Mouse (Mus musculus): ENCODE measurements around the gene Cep135. TPM values are rescaled to one million over a fixed set of nuclear protein-coding genes. Genes with fewer than 3 reads are reported as not detected.

Gene Cep135
- polyA plus RNA-seq, 1 experiment from 2014 or later, result 2.7 TPM

DNA sequence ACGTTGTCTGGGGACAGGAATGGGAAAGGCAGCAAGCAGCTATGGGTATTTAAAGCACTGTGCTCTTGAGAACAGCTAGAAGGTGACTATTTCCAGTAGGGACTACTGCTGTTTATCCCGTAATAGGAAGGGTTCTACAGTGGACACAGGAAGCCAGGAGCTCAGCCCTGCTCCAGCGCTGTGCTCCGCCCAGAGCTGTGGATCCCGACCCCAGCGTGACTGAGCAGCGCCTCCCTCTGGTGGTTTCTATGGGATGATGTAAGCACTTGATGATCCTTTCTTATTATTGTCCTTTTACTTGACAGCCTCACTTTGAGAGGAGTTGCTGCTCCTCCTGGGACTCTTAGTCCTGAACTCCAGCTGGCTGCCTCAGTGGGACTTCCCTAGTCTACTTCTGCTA is 14.2 kb upstream of the Cep135 start:
- no peak overlapping the region for H3K4me3 ChIP-seq (ENCODE audit: low read depth, low read length)
- H3K9me3 ChIP-seq (ENCODE audit: low read length), result 0 out of 2 replicates have a peak, but pooled peaks cover 2% of the 10 kb centered on the region
- H3K36me3 ChIP-seq (replicated peaks; ENCODE audit: insufficient read depth, low read length), result peaks cover 12% of the 10 kb centered on the region
- no peak for ATAC-seq
- TF ChIP-seq CTCF (IDR thresholded peaks at IDR 0.05; ENCODE audit: low read depth) (no peak), EP300 (IDR thresholded peaks at IDR 0.05; ENCODE audit: low read depth) (no peak)
- 70% methylated on average over 7 of the region's 7 CpGs for WGBS (ENCODE audit: insufficient replicate concordance)
- no peaks in the 10 kb centered on the region for H3K27me3 ChIP-seq (ENCODE audit: insufficient read depth, low read length)
- H3K4me1 ChIP-seq (ENCODE audit: insufficient read depth), result no peaks in the 10 kb centered on the region
- no peak overlapping the region for H3K9ac ChIP-seq (replicated peaks)
- no peak for DNase-seq
- H3K4me2 ChIP-seq (ENCODE audit: low read depth, low read length), result no peak overlapping the region
- H3K27ac ChIP-seq (ENCODE audit: low read depth), result no peak overlapping the region

DNA sequence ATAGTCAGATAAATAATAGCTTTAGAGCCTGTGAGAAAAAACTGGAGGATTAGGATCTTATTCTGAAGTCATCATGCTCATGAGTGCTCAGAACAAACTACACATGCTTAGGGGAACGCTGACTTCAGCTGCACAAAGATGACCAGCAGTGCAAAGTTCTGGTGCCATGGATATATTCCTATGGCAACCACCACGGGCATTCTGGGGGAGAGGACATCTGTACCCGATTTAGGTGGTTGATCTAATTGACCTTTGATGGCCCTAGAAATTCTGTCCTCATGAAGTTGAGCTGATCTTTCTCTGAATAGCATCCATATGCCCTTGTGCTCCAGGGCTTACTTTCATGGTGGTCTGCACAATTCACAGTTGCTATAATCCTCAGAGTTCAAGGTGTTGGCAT is 11.5 kb upstream of the Cep135 start:
- Histone ChIP-seq H3K4me2 (ENCODE audit: low read depth, low read length) (no peak overlapping the region), H3K36me3 (replicated peaks; ENCODE audit: insufficient read depth, low read length) (no peaks in the 10 kb centered on the region), H3K27me3 (ENCODE audit: insufficient read depth, low read length) (no peaks in the 10 kb centered on the region), H3K27ac (ENCODE audit: low read depth) (no peak overlapping the region), H3K9ac (replicated peaks) (no peak overlapping the region), H3K4me3 (ENCODE audit: low read depth, low read length) (no peak overlapping the region), H3K9me3 (ENCODE audit: low read length) (0 out of 2 replicates have a peak, but pooled peaks cover 2% of the 10 kb centered on the region), H3K4me1 (ENCODE audit: insufficient read depth) (no peaks in the 10 kb centered on the region)
- WGBS (ENCODE audit: insufficient replicate concordance), result 71% methylated on average over 3 of the region's 3 CpGs
- ATAC-seq, result no peak
- no peak for TF ChIP-seq EP300 (IDR thresholded peaks at IDR 0.05; ENCODE audit: low read depth)
- no peak for TF ChIP-seq CTCF (IDR thresholded peaks at IDR 0.05; ENCODE audit: low read depth)
- DNase-seq, result no peak

DNA sequence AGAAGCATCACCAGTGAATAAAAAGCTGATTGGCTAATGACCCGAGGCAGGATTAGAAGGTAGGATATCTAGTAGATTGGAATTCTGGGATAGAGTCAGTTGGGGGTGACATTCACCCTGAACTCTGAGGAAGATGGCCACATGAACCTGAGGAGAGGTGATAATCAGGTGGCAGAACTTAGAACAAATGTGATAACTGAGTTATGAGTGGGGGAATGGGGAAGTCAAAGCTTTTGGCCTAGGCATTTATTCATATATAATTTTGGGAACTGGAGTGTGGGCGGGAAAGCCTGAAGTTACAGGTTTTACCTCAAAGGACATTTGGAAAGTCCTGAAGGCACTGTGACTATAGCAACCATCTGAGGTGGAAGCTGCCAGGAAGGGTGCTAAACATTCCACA is 3.1 kb upstream of the Cep135 start:
- TF ChIP-seq EP300 (IDR thresholded peaks at IDR 0.05; ENCODE audit: low read depth) (no peak), CTCF (IDR thresholded peaks at IDR 0.05; ENCODE audit: low read depth) (no peak)
- Histone ChIP-seq H3K27me3 (ENCODE audit: insufficient read depth, low read length) (no peaks in the 10 kb centered on the region), H3K9ac (replicated peaks) (no peak overlapping the region), H3K27ac (ENCODE audit: low read depth) (no peak overlapping the region), H3K4me1 (ENCODE audit: insufficient read depth) (peaks cover 4% of the 10 kb centered on the region), H3K9me3 (ENCODE audit: low read length) (no peaks in the 10 kb centered on the region), H3K4me2 (ENCODE audit: low read depth, low read length) (no peak overlapping the region), H3K36me3 (replicated peaks; ENCODE audit: insufficient read depth, low read length) (no peaks in the 10 kb centered on the region), H3K4me3 (ENCODE audit: low read depth, low read length) (no peak overlapping the region)
- no peak for DNase-seq
- 66% methylated on average over 2 of the region's 2 CpGs for WGBS (ENCODE audit: insufficient replicate concordance)
- ATAC-seq, result no peak

DNA sequence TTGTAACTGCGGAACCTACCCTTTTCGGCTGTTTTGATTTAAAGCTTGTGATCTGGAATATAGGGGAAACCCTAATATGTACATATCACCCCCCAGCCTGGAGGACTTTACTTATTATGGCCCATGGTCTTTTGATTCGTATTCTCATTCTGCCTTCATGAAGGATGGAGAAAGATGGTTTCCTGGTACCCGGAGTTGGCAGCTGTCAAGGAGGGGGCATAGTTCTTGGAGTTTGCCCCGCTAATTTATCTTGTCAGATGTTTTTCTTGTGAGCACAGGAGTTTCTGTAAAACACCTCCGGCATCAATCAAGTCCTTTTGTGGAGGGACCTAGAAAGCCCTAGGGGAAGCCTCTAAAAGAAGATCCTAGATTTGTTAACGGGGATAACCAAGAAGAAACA is 813 bp downstream of the Cep135 start:
- peak overlapping the region; percentile 93 for H3K27ac ChIP-seq (ENCODE audit: low read depth)
- peaks cover 23% of the 10 kb centered on the region for H3K36me3 ChIP-seq (replicated peaks; ENCODE audit: insufficient read depth, low read length)
- H3K4me2 ChIP-seq (ENCODE audit: low read depth, low read length), result peak overlapping the region; percentile 71
- H3K4me1 ChIP-seq (ENCODE audit: insufficient read depth), result peaks cover 4% of the 10 kb centered on the region
- no peak for DNase-seq
- H3K9me3 ChIP-seq (ENCODE audit: low read length), result no peaks in the 10 kb centered on the region
- no peak for TF ChIP-seq CTCF (IDR thresholded peaks at IDR 0.05; ENCODE audit: low read depth)
- TF ChIP-seq EP300 (IDR thresholded peaks at IDR 0.05; ENCODE audit: low read depth), result no peak
- no peak for ATAC-seq
- peak overlapping the region; percentile 91 for H3K4me3 ChIP-seq (ENCODE audit: low read depth, low read length)
- 12% methylated on average over 7 of the region's 7 CpGs for WGBS (ENCODE audit: insufficient replicate concordance)
- peak overlapping the region; percentile 89 for H3K9ac ChIP-seq (replicated peaks)
- no peaks in the 10 kb centered on the region for H3K27me3 ChIP-seq (ENCODE audit: insufficient read depth, low read length)

DNA sequence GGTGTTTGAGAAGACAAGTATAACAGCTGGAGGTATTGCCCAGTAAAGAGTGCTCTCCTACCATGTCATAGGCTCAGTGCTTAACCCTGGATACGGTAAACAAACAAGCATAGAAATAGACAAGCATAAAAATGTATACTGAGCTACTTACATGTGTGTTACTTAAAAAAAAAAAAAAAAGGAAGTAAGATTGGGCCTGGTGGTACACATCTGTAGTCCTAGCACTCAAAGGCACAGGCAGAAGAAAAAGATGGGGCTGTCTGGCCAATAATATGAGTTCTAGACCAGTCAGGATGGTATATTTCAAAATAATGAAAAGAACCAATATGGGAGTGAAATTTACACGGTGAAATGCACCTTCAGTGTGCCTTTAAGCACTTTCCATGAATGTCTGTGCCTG is 1.5 kb downstream of the Cep135 start:
- TF ChIP-seq EP300 (IDR thresholded peaks at IDR 0.05; ENCODE audit: low read depth) (no peak), CTCF (IDR thresholded peaks at IDR 0.05; ENCODE audit: low read depth) (no peak)
- H3K4me3 ChIP-seq (ENCODE audit: low read depth, low read length), result peak overlapping the region; percentile 91; the same call in 1 of the 2 replicates
- peak overlapping the region; percentile 71 for H3K4me2 ChIP-seq (ENCODE audit: low read depth, low read length)
- 85% methylated on average over 2 of the region's 2 CpGs for WGBS (ENCODE audit: insufficient replicate concordance)
- H3K9ac ChIP-seq (replicated peaks), result no peak overlapping the region
- ATAC-seq (no peak), DNase-seq (no peak)
- no peaks in the 10 kb centered on the region for H3K9me3 ChIP-seq (ENCODE audit: low read length)
- H3K27me3 ChIP-seq (ENCODE audit: insufficient read depth, low read length), result no peaks in the 10 kb centered on the region
- H3K4me1 ChIP-seq (ENCODE audit: insufficient read depth), result peaks cover 4% of the 10 kb centered on the region
- H3K27ac ChIP-seq (ENCODE audit: low read depth), result no peak overlapping the region
- peaks cover 29% of the 10 kb centered on the region for H3K36me3 ChIP-seq (replicated peaks; ENCODE audit: insufficient read depth, low read length)

DNA sequence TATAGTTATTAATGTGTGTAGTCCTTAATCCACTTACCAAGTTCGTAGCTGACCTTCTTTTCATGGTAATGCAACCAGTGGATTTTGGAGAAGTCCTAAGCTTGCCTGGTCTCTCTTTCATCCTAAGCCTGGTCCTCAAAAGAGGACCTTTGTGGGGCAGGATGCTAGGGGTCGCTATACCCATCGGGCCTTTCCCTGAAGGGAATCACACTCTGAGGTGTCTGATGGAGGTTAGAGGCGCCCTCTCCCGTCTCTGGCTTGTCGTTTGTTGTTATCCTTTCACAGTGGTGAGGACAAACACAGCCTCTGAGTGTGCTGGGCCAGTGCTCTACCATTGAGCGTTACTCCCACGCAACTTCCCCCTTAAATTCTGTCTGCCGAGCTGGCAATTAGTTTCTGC is 3.4 kb downstream of the Cep135 start:
- H3K9me3 ChIP-seq (ENCODE audit: low read length), result no peaks in the 10 kb centered on the region
- ATAC-seq (no peak), DNase-seq (no peak)
- H3K27ac ChIP-seq (ENCODE audit: low read depth), result no peak overlapping the region
- no peaks in the 10 kb centered on the region for H3K27me3 ChIP-seq (ENCODE audit: insufficient read depth, low read length)
- TF ChIP-seq EP300 (IDR thresholded peaks at IDR 0.05; ENCODE audit: low read depth) (no peak), CTCF (IDR thresholded peaks at IDR 0.05; ENCODE audit: low read depth) (no peak)
- H3K9ac ChIP-seq (replicated peaks), result no peak overlapping the region
- H3K4me3 ChIP-seq (ENCODE audit: low read depth, low read length), result no peak overlapping the region
- WGBS (ENCODE audit: insufficient replicate concordance), result 71% methylated on average over 9 of the region's 9 CpGs
- peaks cover 48% of the 10 kb centered on the region for H3K36me3 ChIP-seq (replicated peaks; ENCODE audit: insufficient read depth, low read length)
- H3K4me2 ChIP-seq (ENCODE audit: low read depth, low read length), result no peak overlapping the region
- peaks cover 4% of the 10 kb centered on the region for H3K4me1 ChIP-seq (ENCODE audit: insufficient read depth)
